Mouse (Mus musculus): Measurements from ENCODE around the gene AU041133. TPM values are rescaled to one million over a fixed set of nuclear protein-coding genes. Genes with fewer than 3 reads are reported as not detected.
"Not testable (repeated sequence)": the region's sequence is repeated elsewhere in the genome, so short reads cannot be mapped to it uniquely, and the experiment has no call there.

The AU041133 gene
- polyA plus RNA-seq (2017; shearing (Covaris generic)), result 10 to 100 TPM in 1 of 2 experiments, 1 to 10 TPM in 1; 9.9 to 11.5 TPM

GRCm38 (mm10) chr10:82127850-82128401, at the start of gene AU041133:
Gene AU041133 (plus strand): TSS chr10:82128013.
- peak; percentile 99 for ATAC-seq

- peak; percentile 92 for ATAC-seq
These were observed 44.8 kb upstream of the AU041133 start, which contains the start of gene BC024063 for GRCm38 (mm10) chr10:82082728-82083621. Gene BC024063 (plus strand): TSS chr10:82083353.

GRCm38 (mm10) chr10:82083622-82083971, 44.2 kb upstream of the AU041133 start:
- ATAC-seq, result not testable (repeated sequence)

- no peak for ATAC-seq
These were observed 10.6 kb upstream of the AU041133 start for GRCm38 (mm10) chr10:82117206-82117605.

- ATAC-seq, result no peak
These were observed 17.5 kb downstream of the AU041133 start for GRCm38 (mm10) chr10:82145282-82145681.

GRCm38 (mm10) chr10:82147571-82147970, 19.8 kb downstream of the AU041133 start:
- ATAC-seq, result no peak

- ATAC-seq, result no peak
These were observed 40.0 kb downstream of the AU041133 start for GRCm38 (mm10) chr10:82167777-82168176.

GRCm38 (mm10) chr10:82169776-82170175, 42.0 kb downstream of the AU041133 start:
- ATAC-seq, result no peak

- ATAC-seq, result no peak
These were observed 43.0 kb downstream of the AU041133 start for GRCm38 (mm10) chr10:82170808-82171207.

- peak; percentile 89 for ATAC-seq
These were observed 50.6 kb downstream of the AU041133 start for GRCm38 (mm10) chr10:82178257-82179064.

Other genes with a start within 250 kb of the AU041133 start
- 1 to 10 TPM; 4.4 to 4.6 TPM for gene Zfp781, start 197.5 kb upstream of the AU041133 start, polyA plus RNA-seq (2017; shearing (Covaris generic))
- gene Zfp873, start 79.9 kb upstream of the AU041133 start, polyA plus RNA-seq (2017; shearing (Covaris generic)), result 10 to 100 TPM; 12.5 to 13.2 TPM
- gene BC024063, start 44.7 kb upstream of the AU041133 start, polyA plus RNA-seq (2017; shearing (Covaris generic)), result 1 to 10 TPM; 5.1 to 5.9 TPM
- gene Zfp938, start 113.3 kb downstream of the AU041133 start, polyA plus RNA-seq (2017; shearing (Covaris generic)), result 10 to 100 TPM; 14.2 to 15.4 TPM
- gene 4932415D10Rik, start 188.6 kb downstream of the AU041133 start, polyA plus RNA-seq (2017; shearing (Covaris generic)), result not detected
- gene Gm4924, start 226.2 kb downstream of the AU041133 start, polyA plus RNA-seq (2017; shearing (Covaris generic)), result 10 to 100 TPM; 10.3 to 12.3 TPM

Measured in activated CD4-positive, CD25-positive, alpha-beta regulatory T cell, adult 4 months (primary cell).